Mouse (Mus musculus) hindbrain, embryonic 14.5 days (tissue): ENCODE measurements around the gene Mapkapk3. TPM values are rescaled to one million over a fixed set of nuclear protein-coding genes. Genes with fewer than 3 reads are reported as not detected.

Experiments used
- ATAC-seq: fragments of 200-750 bp; cut with Nextera tagmentation; 2 replicates; pipeline ENCODE4 v1.8.0; 2017; ENCODE audit warnings: moderate number of reproducible peaks, mild to moderate bottlenecking, moderate TSS enrichment, moderate library complexity; ENCODE audit not compliant: low FRiP score
- DNase-seq: peaks from one replicate; pipeline ENCODE4 v3.0.0-alpha.2; 2015; ENCODE audit warnings: low spot score
- H3K27ac ChIP-seq: fragments of 300-500 bp; sonication (generic); 2 replicates; pipeline ENCODE4 v1.5.1; 2014; ENCODE audit warnings: mild to moderate bottlenecking, moderate library complexity
- H3K27me3 ChIP-seq: fragments of 300-500 bp; sonication (generic); 2 replicates; pipeline ENCODE4 v1.6.1; 2014; ENCODE audit warnings: mild to moderate bottlenecking, low read length, mixed read lengths; ENCODE audit not compliant: control insufficient read depth, insufficient read depth
- H3K36me3 ChIP-seq: fragments of 300-500 bp; sonication (generic); replicated peaks from 2 replicates; pipeline ENCODE4 v1.6.1; 2014; ENCODE audit not compliant: control insufficient read depth, insufficient read depth
- H3K4me1 ChIP-seq: fragments of 300-500 bp; sonication (generic); replicated peaks from 2 replicates; pipeline ENCODE4 v1.6.1; 2014; ENCODE audit warnings: antibody characterized with exemption, low read length, mixed read lengths; ENCODE audit not compliant: control insufficient read depth, insufficient read depth
- H3K4me2 ChIP-seq: fragments of 300-500 bp; sonication (generic); replicated peaks from 2 replicates; pipeline ENCODE4 v1.6.1; 2014; ENCODE audit warnings: mild to moderate bottlenecking, moderate library complexity
- H3K4me3 ChIP-seq: fragments of 300-500 bp; sonication (generic); replicated peaks from 2 replicates; pipeline ENCODE4 v1.5.1; 2014; ENCODE audit warnings: mild to moderate bottlenecking, low read length
- H3K9ac ChIP-seq: fragments of 300-500 bp; sonication (generic); 2 replicates; pipeline ENCODE4 v1.6.1; 2014
- H3K9me3 ChIP-seq: fragments of 300-500 bp; sonication (generic); 2 replicates; pipeline ENCODE4 v1.6.1; 2016; ENCODE audit warnings: low read length; ENCODE audit not compliant: control insufficient read depth
- WGBS: fragments of 180-500 bp; shearing (Covaris S2); extraction: QIAGEN DNeasy Blood & Tissue Kit; methylation state at CpG from one replicate; pipeline ENCODE4 v1.1.7; 2014; 5-methylcytosine and 5-hydroxymethylcytosine counted together
- polyA plus RNA-seq: library from polyadenylated mRNA; unstranded; fragments of >200 nt; fragmentation: Nextera tagmentation; extraction: Ambion mirVana; gene quantifications from 2 replicates; pipeline ENCODE4 v1.2.1, GENCODE M21; 2014

The Mapkapk3 gene
- polyA plus RNA-seq, 1 experiment from 2014 or later = 2.3 TPM

DNA sequence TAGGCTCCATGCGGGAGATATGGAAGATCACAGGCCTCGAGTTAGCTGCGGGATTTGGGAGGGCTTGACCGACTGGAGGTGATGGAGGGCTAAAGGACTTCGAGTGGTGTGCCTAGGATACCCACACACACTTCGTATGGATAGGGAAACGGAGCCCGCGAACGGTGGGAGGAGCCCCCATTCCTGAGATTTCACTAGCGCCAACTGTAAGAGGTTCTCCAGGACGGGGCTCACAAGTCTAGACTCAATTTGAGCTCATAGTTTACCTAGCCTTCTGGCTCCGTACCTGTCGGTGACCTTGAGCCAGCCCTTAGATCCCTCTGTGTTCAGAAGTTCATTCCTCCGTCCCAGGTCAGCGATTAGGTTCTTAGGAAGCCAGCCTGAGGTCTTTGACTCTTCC lies 7.4 kb upstream of the Mapkapk3 start:
- DNase-seq (no peak), ATAC-seq (no peak)
- WGBS = 22% methylated on average over 16 of the region's 16 CpGs
- Histone ChIP-seq H3K9ac (peak overlapping the region; percentile 65), H3K4me2 (peak overlapping the region; percentile 85), H3K4me3 (peak overlapping the region; percentile 64), H3K4me1 (peaks cover 22% of the 10 kb centered on the region), H3K27me3 (peaks cover 8% of the 10 kb centered on the region), H3K36me3 (peaks cover 12% of the 10 kb centered on the region), H3K27ac (peak overlapping the region; percentile 9; the same call in 1 of the 2 replicates), H3K9me3 (no peaks in the 10 kb centered on the region)

DNA sequence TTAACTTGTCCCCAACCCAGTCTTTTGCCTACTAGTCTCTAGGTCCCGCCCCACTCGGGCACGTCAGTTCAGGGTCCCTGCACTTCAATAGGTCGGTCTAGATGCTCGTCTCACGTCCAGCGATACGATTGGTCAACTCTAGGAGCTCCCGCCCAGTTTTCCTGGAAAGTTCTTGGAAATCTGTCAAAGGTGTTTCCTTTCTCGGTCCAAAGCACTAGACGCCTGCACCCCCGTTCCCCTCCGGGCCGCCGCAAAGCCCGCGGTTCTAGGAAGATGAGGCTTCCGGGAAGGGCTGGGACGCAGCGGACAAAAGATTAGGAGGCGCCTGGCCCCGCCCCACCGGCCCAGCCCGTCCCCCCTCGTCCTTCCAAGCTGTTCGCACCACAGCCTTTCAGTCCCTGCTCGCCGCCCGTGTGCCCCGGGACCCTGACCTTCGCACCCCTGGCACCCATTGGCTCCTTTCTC lies 6.9 kb upstream of the Mapkapk3 start:
- ATAC-seq = peak; percentile 96
- H3K4me3 ChIP-seq = peak overlapping the region; percentile 64
- peak overlapping the region; percentile 65 for H3K9ac ChIP-seq
- DNase-seq = peak; percentile 96
- WGBS = under 1% methylated on average over 31 of the region's 31 CpGs
- H3K36me3 ChIP-seq = peaks cover 12% of the 10 kb centered on the region
- peaks cover 22% of the 10 kb centered on the region for H3K4me1 ChIP-seq
- peak overlapping the region; percentile 9; the same call in 1 of the 2 replicates for H3K27ac ChIP-seq
- H3K27me3 ChIP-seq = peaks cover 8% of the 10 kb centered on the region
- H3K4me2 ChIP-seq = peak overlapping the region; percentile 85
- no peaks in the 10 kb centered on the region for H3K9me3 ChIP-seq

DNA sequence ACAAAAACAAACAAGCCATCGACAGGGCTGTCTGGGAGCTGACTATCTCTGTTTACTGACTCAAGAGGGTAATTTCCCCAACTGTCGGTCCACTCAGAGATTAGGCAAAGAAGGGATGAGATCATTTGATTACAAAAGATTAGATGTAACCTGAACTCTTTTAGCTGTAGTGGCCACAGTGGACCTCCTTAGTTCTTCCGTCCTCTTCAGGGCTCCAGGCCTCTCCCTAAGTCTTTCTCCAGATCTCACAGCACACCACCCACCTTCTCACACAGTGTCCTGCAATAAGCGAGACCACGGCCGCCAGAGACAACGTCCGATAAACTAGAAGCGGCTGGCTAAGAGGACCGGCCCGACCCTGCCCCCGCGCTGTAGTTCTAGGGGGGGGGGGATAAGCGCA lies 6.4 kb upstream of the Mapkapk3 start:
- H3K9ac ChIP-seq = peak overlapping the region; percentile 26; the same call in 1 of the 2 replicates
- H3K36me3 ChIP-seq = peaks cover 8% of the 10 kb centered on the region
- H3K4me1 ChIP-seq = peaks cover 22% of the 10 kb centered on the region
- H3K4me3 ChIP-seq = peak overlapping the region; percentile 64
- no peak overlapping the region for H3K27ac ChIP-seq
- H3K4me2 ChIP-seq = peak overlapping the region; percentile 85
- H3K9me3 ChIP-seq = no peaks in the 10 kb centered on the region
- WGBS = 10% methylated on average over 14 of the region's 14 CpGs
- ATAC-seq = peak; percentile 55; the same call in 1 of the 2 replicates
- peaks cover 8% of the 10 kb centered on the region for H3K27me3 ChIP-seq
- DNase-seq = no peak

GRCm38 (mm10) chr9:107296016-107296040 lies 6.2 kb upstream of the Mapkapk3 start, which contains the start of gene Cish:
Cish (plus strand) TSS chr9:107296026.
- Histone ChIP-seq H3K27me3 (peaks cover 8% of the 10 kb centered on the region), H3K4me1 (peaks cover 22% of the 10 kb centered on the region), H3K27ac (peak within 1 kb of the TSS; percentile 9; the same call in 1 of the 2 replicates), H3K4me3 (peak within 1 kb of the TSS; percentile 64), H3K36me3 (peaks cover 6% of the 10 kb centered on the region), H3K9ac (peak within 1 kb of the TSS; percentile 65), H3K9me3 (no peaks in the 10 kb centered on the region), H3K4me2 (peak within 1 kb of the TSS; percentile 85)
- no peak for ATAC-seq
- no peak for DNase-seq

GRCm38 (mm10) chr9:107295616-107296015 lies 5.9 kb upstream of the Mapkapk3 start:
- no peak for ATAC-seq
- 87% methylated on average over 4 of the region's 4 CpGs for WGBS

GRCm38 (mm10) chr9:107294249-107294648 lies 4.6 kb upstream of the Mapkapk3 start:
- H3K4me1 ChIP-seq = peaks cover 26% of the 10 kb centered on the region
- no peak overlapping the region for H3K27ac ChIP-seq
- peaks cover 15% of the 10 kb centered on the region for H3K27me3 ChIP-seq
- DNase-seq (peak; percentile 75), ATAC-seq (no peak)
- no peak overlapping the region for H3K4me3 ChIP-seq
- no peaks in the 10 kb centered on the region for H3K9me3 ChIP-seq
- no peak overlapping the region for H3K4me2 ChIP-seq
- no peaks in the 10 kb centered on the region for H3K36me3 ChIP-seq
- H3K9ac ChIP-seq = no peak overlapping the region
- 8% methylated on average over 6 of the region's 6 CpGs for WGBS

More at GRCm38 (mm10) chr9:107295616-107296015, 5.9 kb upstream of the Mapkapk3 start:
- DNase-seq = no peak
- H3K4me3 ChIP-seq = no peak overlapping the region
- H3K27ac ChIP-seq = no peak overlapping the region
- 0 out of 2 replicates have a peak, but pooled peaks cover 4% of the 10 kb centered on the region for H3K36me3 ChIP-seq
- no peak overlapping the region for H3K9ac ChIP-seq
- no peaks in the 10 kb centered on the region for H3K9me3 ChIP-seq
- peaks cover 22% of the 10 kb centered on the region for H3K4me1 ChIP-seq
- peaks cover 8% of the 10 kb centered on the region for H3K27me3 ChIP-seq
- H3K4me2 ChIP-seq = peak overlapping the region; percentile 85; the same call in 1 of the 2 replicates

DNA sequence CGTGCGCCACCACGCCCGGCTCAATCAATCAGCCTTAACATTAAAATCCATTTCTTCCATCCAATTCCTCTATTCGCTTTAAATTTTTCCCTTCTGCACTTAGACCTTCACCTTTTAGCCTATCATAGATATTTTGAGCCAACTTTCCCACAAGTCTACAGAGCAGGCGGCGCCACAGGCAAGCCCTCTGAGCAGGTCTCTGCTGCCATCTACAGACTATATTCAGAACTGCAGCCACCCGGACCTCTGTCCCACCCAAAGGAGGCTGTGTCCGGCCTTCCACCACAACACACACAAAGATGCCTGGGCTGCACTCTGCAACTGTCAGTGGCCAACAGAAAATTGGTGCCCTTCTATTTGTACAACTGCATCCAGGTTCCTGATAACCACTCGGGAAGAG lies 1.2 kb upstream of the Mapkapk3 start:
- no peak overlapping the region for H3K9ac ChIP-seq
- ATAC-seq (peak; percentile 63), DNase-seq (peak; percentile 92)
- no peak overlapping the region for H3K4me3 ChIP-seq
- peaks cover 6% of the 10 kb centered on the region; the same call in 1 of the 2 replicates for H3K4me1 ChIP-seq
- no peaks in the 10 kb centered on the region for H3K36me3 ChIP-seq
- 32% methylated on average over 10 of the region's 10 CpGs for WGBS
- H3K27me3 ChIP-seq = peaks cover 24% of the 10 kb centered on the region
- H3K4me2 ChIP-seq = no peak overlapping the region
- no peak overlapping the region for H3K27ac ChIP-seq
- no peaks in the 10 kb centered on the region for H3K9me3 ChIP-seq

- no peaks in the 10 kb centered on the region for H3K9me3 ChIP-seq
- H3K4me3 ChIP-seq = peak overlapping the region; percentile 32
- H3K36me3 ChIP-seq = no peaks in the 10 kb centered on the region
- no peak overlapping the region for H3K27ac ChIP-seq
- peak overlapping the region; percentile 44; the same call in 1 of the 2 replicates for H3K9ac ChIP-seq
- H3K27me3 ChIP-seq = peaks cover 21% of the 10 kb centered on the region
- 28% methylated on average over 8 of the region's 8 CpGs for WGBS
- H3K4me2 ChIP-seq = peak overlapping the region; percentile 57
- no peak for ATAC-seq
- no peak for DNase-seq
- H3K4me1 ChIP-seq = peaks cover 6% of the 10 kb centered on the region; the same call in 1 of the 2 replicates
These were observed 966 bp downstream of the Mapkapk3 start for GRCm38 (mm10) chr9:107288711-107289110.

DNA sequence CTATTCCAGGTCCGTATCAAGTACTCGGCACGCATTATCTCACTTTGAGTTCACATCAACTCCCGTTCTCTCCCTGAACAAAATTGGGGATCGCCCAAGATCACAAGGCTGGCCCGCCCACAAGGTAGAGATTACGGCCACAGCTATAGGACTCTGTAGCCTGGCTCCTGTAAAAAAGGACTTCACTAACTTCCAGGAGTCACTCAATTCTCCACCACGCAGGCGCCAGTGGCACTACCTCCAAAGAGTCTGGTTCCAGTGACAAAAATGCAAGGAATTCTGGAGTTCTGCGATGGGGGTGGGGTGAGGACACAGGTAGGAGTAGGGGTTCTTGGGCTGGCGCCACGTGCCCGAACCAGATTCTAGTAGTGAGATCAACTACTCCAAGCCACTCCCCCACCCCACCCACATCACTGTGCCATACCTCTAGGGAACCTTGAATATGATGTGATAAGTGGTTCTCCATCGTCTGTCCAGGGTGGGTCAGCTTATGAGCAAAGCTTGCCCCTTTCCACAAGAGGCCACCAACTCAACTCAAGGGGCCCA lies 1.5 kb downstream of the Mapkapk3 start:
- DNase-seq = no peak
- Histone ChIP-seq H3K4me1 (peaks cover 6% of the 10 kb centered on the region; the same call in 1 of the 2 replicates), H3K36me3 (no peaks in the 10 kb centered on the region), H3K27me3 (peaks cover 20% of the 10 kb centered on the region), H3K27ac (no peak overlapping the region), H3K4me2 (no peak overlapping the region), H3K9me3 (no peaks in the 10 kb centered on the region), H3K9ac (no peak overlapping the region), H3K4me3 (no peak overlapping the region)
- no peak for ATAC-seq
- 92% methylated on average over 14 of the region's 14 CpGs for WGBS

DNA sequence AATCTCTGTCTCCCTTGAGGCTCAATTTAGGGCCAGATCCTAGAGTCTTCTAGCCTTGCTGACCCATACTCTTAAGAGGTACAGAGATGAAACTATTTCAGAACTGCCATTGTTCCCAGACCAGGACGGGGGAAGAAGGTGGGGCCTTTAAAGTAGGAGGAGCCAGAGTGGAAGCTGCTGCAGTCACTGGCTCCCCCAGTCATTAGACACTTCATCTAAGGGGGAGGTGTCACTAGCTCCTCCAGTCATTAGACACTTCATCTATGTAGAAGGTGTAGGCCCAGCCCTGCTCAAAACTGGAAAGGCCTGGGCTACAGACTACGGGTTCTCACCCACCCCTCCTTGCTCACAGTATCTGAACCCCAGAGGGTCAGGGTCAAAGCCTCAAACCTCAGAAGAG lies 2.4 kb downstream of the Mapkapk3 start:
- 80% methylated on average over 2 of the region's 2 CpGs for WGBS
- Histone ChIP-seq H3K9me3 (no peaks in the 10 kb centered on the region), H3K4me2 (no peak overlapping the region), H3K4me3 (no peak overlapping the region), H3K27ac (no peak overlapping the region), H3K9ac (no peak overlapping the region), H3K4me1 (peaks cover 6% of the 10 kb centered on the region; the same call in 1 of the 2 replicates), H3K36me3 (no peaks in the 10 kb centered on the region), H3K27me3 (peaks cover 16% of the 10 kb centered on the region; the same call in 1 of the 2 replicates)
- DNase-seq = no peak
- ATAC-seq = no peak
